Mouse (Mus musculus): ENCODE data around the gene Hoxc11. TPM values are rescaled to one million over a fixed set of nuclear protein-coding genes. Genes with fewer than 3 reads are reported as not detected.

Hoxc11 gene
- total and polyA plus RNA-seq, 3 experiments = not detected

DNA sequence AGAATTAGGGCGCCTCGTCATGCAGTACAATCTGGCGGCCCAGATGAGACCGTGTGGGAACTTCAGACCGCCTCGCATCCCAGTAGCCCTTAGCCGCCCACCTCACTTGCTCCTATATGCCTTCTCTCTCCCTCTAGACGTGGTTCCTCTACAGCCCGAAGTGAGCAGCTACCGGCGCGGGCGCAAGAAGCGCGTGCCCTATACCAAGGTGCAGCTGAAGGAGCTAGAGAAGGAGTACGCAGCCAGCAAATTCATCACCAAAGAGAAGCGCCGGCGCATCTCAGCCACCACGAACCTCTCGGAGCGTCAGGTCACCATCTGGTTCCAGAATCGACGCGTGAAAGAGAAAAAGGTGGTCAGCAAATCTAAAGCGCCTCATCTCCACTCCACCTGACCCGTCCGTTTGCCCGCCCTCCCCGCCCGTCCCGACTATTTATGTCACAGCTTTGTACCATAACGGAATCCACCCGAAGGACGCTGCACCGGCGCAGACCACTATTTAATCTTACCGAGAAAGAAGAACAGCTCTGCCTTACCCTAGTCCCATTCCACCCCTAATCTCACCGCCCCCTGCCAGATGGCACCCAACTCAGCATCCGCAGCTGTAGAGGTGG is 27.1 kb upstream of the Hoxc11 start:
- in situ Hi-C loops (cut with MboI; ENCODE audit: low pct_ligation_motif_present, low pct_unique_long_range_greater_than_20kb, low sequenced_read_pairs) (no loop called here), dilution Hi-C loops (cut with MboI; ENCODE audit: extremely low pct_ligation_motif_present, extremely low pct_unique_long_range_greater_than_20kb, low sequenced_read_pairs) (no loop called here)
- no peaks in the 10 kb centered on the region for H3K36me3 ChIP-seq (replicated peaks in 1 of 2; ENCODE audit: control insufficient read depth in 1 of 2, insufficient read depth in 1 of 2, low read length in 1 of 2)
- H3K4me3 ChIP-seq (replicated peaks in 1 of 3; ENCODE audit: low read depth in 2 of 3, low read length in 2 of 3, poor library complexity in 1 of 3) = no peak overlapping the region
- H3K27me3 ChIP-seq (replicated peaks) = peaks cover 98% of the 10 kb centered on the region
- no peak overlapping the region for H3K4me2 ChIP-seq (ENCODE audit: insufficient read depth, low read depth, poor library complexity, severe bottlenecking)
- H3K9ac ChIP-seq (ENCODE audit: insufficient read depth, low read depth) = no peak overlapping the region
- H3K9me3 ChIP-seq (replicated peaks; ENCODE audit: low read length) = peaks cover under 1% of the 10 kb centered on the region
- H3K79me2 ChIP-seq (replicated peaks; ENCODE audit: control insufficient read depth, extremely low read depth, insufficient read depth, poor library complexity, severe bottlenecking) = no peaks in the 10 kb centered on the region
- no peak for DNase-seq (ENCODE audit: extremely low read depth)
- TF ChIP-seq EP300 (IDR thresholded peaks at IDR 0.05; ENCODE audit: low read length) = no peak
- no peak for TF ChIP-seq ZC3H11A (IDR thresholded peaks at IDR 0.05; ENCODE audit: low read depth, low read length)
- TF ChIP-seq UBTF (IDR thresholded peaks at IDR 0.05; ENCODE audit: low read depth, low read length) = no peak
- TF ChIP-seq CHD2 (IDR thresholded peaks at IDR 0.05; ENCODE audit: low read length) = no peak
- no peak for TF ChIP-seq JUND (conservative IDR thresholded peaks at IDR 0.05; ENCODE audit: low read depth, low read length)
- no peaks in the 10 kb centered on the region for H3K4me1 ChIP-seq (ENCODE audit: control insufficient read depth in 1 of 2, insufficient read depth in 2 of 2)
- H3K27ac ChIP-seq (ENCODE audit: insufficient read depth, low read depth) = no peak overlapping the region

DNA sequence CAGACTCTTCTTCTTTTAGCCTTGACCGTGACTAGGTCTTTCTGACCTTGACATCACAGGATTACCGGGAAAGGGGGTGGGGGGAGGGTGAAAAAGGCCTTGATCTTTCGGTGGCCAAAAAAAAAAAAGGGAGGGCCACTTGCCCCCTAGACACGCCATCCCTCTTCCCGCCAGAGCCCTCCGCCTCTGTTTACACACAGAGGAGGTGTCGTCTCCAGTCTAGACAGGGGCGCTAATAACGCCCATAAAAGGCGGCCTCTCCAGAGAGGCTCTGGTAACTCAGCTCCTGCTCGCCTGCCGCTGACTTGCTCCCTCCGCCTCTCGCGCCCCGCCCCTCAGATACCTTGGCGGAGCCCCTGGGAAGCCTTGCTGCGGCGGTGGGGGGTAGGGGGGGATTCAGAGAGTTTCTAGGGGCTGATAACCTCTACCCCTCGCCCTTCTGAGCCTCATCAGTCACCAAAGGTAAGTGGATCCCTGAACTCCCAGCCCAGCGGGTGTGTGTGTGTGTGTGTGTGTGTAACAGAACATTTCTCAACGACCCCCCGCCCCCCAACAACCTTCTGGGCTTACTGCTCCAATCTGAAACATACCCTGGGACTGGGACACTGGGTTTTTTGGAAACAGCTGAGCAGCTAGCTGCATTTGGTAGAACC is 22.4 kb upstream of the Hoxc11 start:
- H3K4me3 ChIP-seq (replicated peaks in 1 of 3; ENCODE audit: low read depth in 2 of 3, low read length in 2 of 3, poor library complexity in 1 of 3) = no peak overlapping the region
- H3K27me3 ChIP-seq (replicated peaks) = peaks cover 95% of the 10 kb centered on the region
- TF ChIP-seq POLR2AphosphoS2 (IDR thresholded peaks at IDR 0.05; ENCODE audit: low read depth, low read length) (no peak), CTCF (conservative IDR thresholded peaks at IDR 0.05 in 1 of 2, IDR thresholded peaks at IDR 0.05 in 1 of 2; ENCODE audit: low read depth in 2 of 2, low read length in 2 of 2) (no peak), RAD21 (IDR thresholded peaks at IDR 0.05; ENCODE audit: low read depth, low read length) (no peak), ZMIZ1 (IDR thresholded peaks at IDR 0.05; ENCODE audit: low read depth, low read length) (no peak), SIN3A (IDR thresholded peaks at IDR 0.05; ENCODE audit: low read length) (no peak), TCF12 (IDR thresholded peaks at IDR 0.05; ENCODE audit: low read depth, low read length) (no peak), RCOR1 (conservative IDR thresholded peaks at IDR 0.05; ENCODE audit: low read depth, low read length) (no peak), CHD1 (IDR thresholded peaks at IDR 0.05; ENCODE audit: low read depth, low read length) (no peak), ZNF384 (IDR thresholded peaks at IDR 0.05; ENCODE audit: low read depth, low read length) (no peak), USF2 (conservative IDR thresholded peaks at IDR 0.05; ENCODE audit: low read depth, low read length) (no peak), ZC3H11A (IDR thresholded peaks at IDR 0.05; ENCODE audit: low read depth, low read length) (no peak), MXI1 (IDR thresholded peaks at IDR 0.05; ENCODE audit: low read depth, low read length) (no peak), KAT2A (IDR thresholded peaks at IDR 0.05; ENCODE audit: insufficient replicate concordance, low read length) (no peak), MAZ (IDR thresholded peaks at IDR 0.05; ENCODE audit: low read depth, low read length) (no peak)
- peaks cover 2% of the 10 kb centered on the region for H3K9me3 ChIP-seq (replicated peaks; ENCODE audit: low read length)
- no peak overlapping the region for H3K27ac ChIP-seq (ENCODE audit: insufficient read depth, low read depth)
- in situ Hi-C loops (cut with MboI; ENCODE audit: low pct_ligation_motif_present, low pct_unique_long_range_greater_than_20kb, low sequenced_read_pairs) = no loop called here
- no peak for DNase-seq (ENCODE audit: extremely low read depth)
- dilution Hi-C loops (cut with MboI; ENCODE audit: extremely low pct_ligation_motif_present, extremely low pct_unique_long_range_greater_than_20kb, low sequenced_read_pairs) = no loop called here
- H3K4me2 ChIP-seq (ENCODE audit: insufficient read depth, low read depth, poor library complexity, severe bottlenecking) = 0 out of 2 replicates have a peak overlapping the region, but pooled peaks have one; percentile 7
- H3K79me2 ChIP-seq (replicated peaks; ENCODE audit: control insufficient read depth, extremely low read depth, insufficient read depth, poor library complexity, severe bottlenecking) = no peaks in the 10 kb centered on the region
- H3K36me3 ChIP-seq (replicated peaks in 1 of 2; ENCODE audit: control insufficient read depth in 1 of 2, insufficient read depth in 1 of 2, low read length in 1 of 2) = no peaks in the 10 kb centered on the region
- H3K4me1 ChIP-seq (ENCODE audit: control insufficient read depth in 1 of 2, insufficient read depth in 2 of 2) = no peaks in the 10 kb centered on the region
- no peak overlapping the region for H3K9ac ChIP-seq (ENCODE audit: insufficient read depth, low read depth)
